Mouse (Mus musculus): ENCODE data around the gene Birc5.

GRCm38 (mm10) chr11:117872861-117873608 lies 24.0 kb downstream of the Birc5 start, which contains the start of gene Tha1:
- peak; percentile 22; the same call in 1 of the 2 replicates for TF ChIP-seq POLR2A (IDR thresholded peaks at IDR 0.05; ENCODE audit: low read depth, low read length)
- TF ChIP-seq CTCF (IDR thresholded peaks at IDR 0.05; ENCODE audit: extremely low read depth, insufficient read depth, insufficient read length, insufficient replicate concordance): no peak

Data from spleen, adult 2 months (tissue).